Mouse (Mus musculus) C2C12 (cell line): ENCODE results near the gene H2-D1. TPM values are rescaled to one million over a fixed set of nuclear protein-coding genes. Genes with fewer than 3 reads are reported as not detected.

Source experiments
- H3K27me3 ChIP-seq: one replicate; pipeline ENCODE4 v1.6.1; 2011; ENCODE audit not compliant: control insufficient read depth, insufficient read depth, insufficient read length
- H3K36me3 ChIP-seq: one replicate; pipeline ENCODE4 v1.6.1; 2011; ENCODE audit not compliant: control insufficient read depth, insufficient read depth
- H3K4me3 ChIP-seq: one replicate; pipeline ENCODE4 v1.5.1; 2011; ENCODE audit warnings: mild to moderate bottlenecking, control low read depth; ENCODE audit not compliant: poor library complexity, insufficient read depth, severe bottlenecking
- H3K79me2 ChIP-seq: one replicate; pipeline ENCODE4 v1.6.1; 2011; ENCODE audit not compliant: control insufficient read depth, insufficient read depth
- H3K79me3 ChIP-seq: one replicate; pipeline ENCODE4 v1.6.1; 2011; ENCODE audit warnings: low read depth, control low read depth
- H3ac ChIP-seq: one replicate; pipeline ENCODE3; 2011; ENCODE audit warnings: low read depth; ENCODE audit not compliant: control insufficient read depth, insufficient read length
- CEBPB ChIP-seq: IDR thresholded peaks from one replicate; pipeline ENCODE4 v1.6.1; 2011; ENCODE audit warnings: low read depth, mild to moderate bottlenecking, control low read depth, moderate library complexity
- CTCF ChIP-seq: IDR thresholded peaks from one replicate; pipeline ENCODE4 v1.5.1; 2011; ENCODE audit not compliant: control insufficient read depth, insufficient read depth, insufficient read length
- FOSL1 ChIP-seq: IDR thresholded peaks from one replicate; pipeline ENCODE4 v1.8.0; 2011; ENCODE audit warnings: mild to moderate bottlenecking, low read length; ENCODE audit not compliant: poor library complexity, insufficient read depth, severe bottlenecking
- MAX ChIP-seq: IDR thresholded peaks from one replicate; pipeline ENCODE4 v1.6.1; 2011; ENCODE audit warnings: mild to moderate bottlenecking, control low read depth
- MYOD1 ChIP-seq: IDR thresholded peaks from one replicate; pipeline ENCODE4 v1.6.1; 2011; ENCODE audit warnings: low read depth; ENCODE audit not compliant: control insufficient read depth, insufficient read length
- MYOG ChIP-seq: IDR thresholded peaks from one replicate; pipeline ENCODE4 v1.6.1; 2011; ENCODE audit not compliant: control insufficient read depth, insufficient read length; ENCODE audit errors: extremely low read depth
- USF1 ChIP-seq: IDR thresholded peaks from one replicate; pipeline ENCODE4 v1.6.1; 2011; ENCODE audit warnings: low read depth, mild to moderate bottlenecking, control low read depth, moderate library complexity
- polyA plus RNA-seq: library from polyadenylated mRNA; unstranded; fragments of >200 nt; fragmentation: generic; extraction: Trizol; gene quantifications from one replicate; pipeline ENCODE4 v1.2.1, GENCODE M21; 2012; ENCODE audit warnings: missing spikeins

The H2-D1 gene
- polyA plus RNA-seq, 1 experiment = 23.5 TPM

DNA sequence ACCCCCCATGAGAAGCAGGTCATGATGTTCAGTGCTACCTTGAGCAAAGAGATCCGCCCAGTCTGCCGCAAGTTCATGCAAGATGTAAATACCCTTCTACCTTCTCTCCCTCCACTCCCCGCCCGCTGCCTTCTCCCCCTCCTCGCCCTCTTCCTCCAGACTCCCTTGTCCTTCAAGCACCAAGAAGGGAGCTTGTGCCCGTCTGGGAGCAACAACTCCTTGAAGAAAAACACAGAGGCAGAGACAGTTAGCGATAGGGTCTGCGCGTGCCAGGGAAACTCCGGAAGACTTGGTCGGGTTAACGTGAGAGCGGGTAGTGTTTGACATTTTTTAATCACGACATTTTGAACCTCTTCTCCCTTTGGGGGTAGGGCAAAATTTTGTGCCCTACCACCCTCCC, 13.5 kb upstream of the H2-D1 start:
- peaks cover 73% of the 10 kb centered on the region for H3K79me2 ChIP-seq
- H3K4me3 ChIP-seq = no peak overlapping the region
- TF ChIP-seq FOSL1 (no peak), CEBPB (no peak), MYOD1 (no peak), CTCF (no peak), MAX (no peak), MYOG (no peak), USF1 (no peak)
- peaks cover 42% of the 10 kb centered on the region for H3K79me3 ChIP-seq
- no peaks in the 10 kb centered on the region for H3K27me3 ChIP-seq
- peaks cover 96% of the 10 kb centered on the region for H3K36me3 ChIP-seq
- no peak overlapping the region for H3ac ChIP-seq

DNA sequence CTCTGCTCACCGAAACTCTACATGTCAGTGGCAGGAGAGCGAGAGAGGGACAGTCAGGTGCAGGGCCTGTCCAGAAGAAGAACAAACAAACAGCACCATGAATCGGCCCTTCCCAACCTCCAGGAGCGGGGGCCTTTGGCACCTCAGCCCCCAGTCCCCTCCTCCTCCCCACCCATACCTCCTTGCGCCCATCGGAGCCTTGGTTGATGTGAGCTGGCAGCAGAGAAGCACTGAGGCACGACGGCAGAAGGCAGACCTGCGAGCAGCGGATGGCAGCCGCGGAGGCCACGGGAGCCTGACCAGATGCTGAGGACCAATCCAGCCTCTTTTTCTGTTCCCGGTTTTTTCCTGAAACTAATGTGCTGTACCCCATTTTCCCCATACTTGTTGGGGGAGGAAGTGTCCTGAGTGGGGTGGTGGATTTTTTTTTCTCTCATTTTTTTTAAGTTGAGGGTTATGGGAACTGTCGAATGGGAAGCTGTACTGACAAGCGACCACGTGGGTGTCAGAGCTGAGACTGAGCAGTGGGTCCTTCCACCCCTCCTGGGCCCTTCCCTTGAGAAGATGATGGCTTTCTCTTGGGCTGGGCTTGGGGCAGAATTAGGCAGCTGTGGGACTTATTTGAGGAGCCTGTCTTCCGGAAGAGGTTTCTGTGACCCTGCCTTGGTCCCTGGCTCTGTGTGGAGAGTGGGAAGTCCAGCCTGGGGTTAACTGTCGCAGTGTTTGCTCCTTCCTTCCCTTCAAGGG, 12.9 kb upstream of the H2-D1 start:
- no peak overlapping the region for H3K4me3 ChIP-seq

GRCm38 (mm10) chr17:35250348-35251120, 12.0 kb upstream of the H2-D1 start:
- Histone ChIP-seq H3K79me3 (peaks cover 26% of the 10 kb centered on the region), H3ac (no peak overlapping the region), H3K36me3 (peaks cover 87% of the 10 kb centered on the region), H3K79me2 (peaks cover 58% of the 10 kb centered on the region), H3K4me3 (no peak overlapping the region), H3K27me3 (no peaks in the 10 kb centered on the region)
- TF ChIP-seq MAX (no peak), USF1 (no peak), FOSL1 (no peak), MYOD1 (no peak), CEBPB (no peak), MYOG (no peak), CTCF (no peak)

More for the DNA sequence above, 12.9 kb upstream of the H2-D1 start:
- Histone ChIP-seq H3K27me3 (no peaks in the 10 kb centered on the region), H3K79me3 (peaks cover 35% of the 10 kb centered on the region), H3K36me3 (peaks cover 95% of the 10 kb centered on the region), H3ac (no peak overlapping the region), H3K79me2 (peaks cover 67% of the 10 kb centered on the region)
- no peak for TF ChIP-seq CTCF
- TF ChIP-seq MYOD1 = no peak
- no peak for TF ChIP-seq CEBPB
- no peak for TF ChIP-seq FOSL1
- no peak for TF ChIP-seq USF1
- no peak for TF ChIP-seq MYOG
- no peak for TF ChIP-seq MAX

DNA sequence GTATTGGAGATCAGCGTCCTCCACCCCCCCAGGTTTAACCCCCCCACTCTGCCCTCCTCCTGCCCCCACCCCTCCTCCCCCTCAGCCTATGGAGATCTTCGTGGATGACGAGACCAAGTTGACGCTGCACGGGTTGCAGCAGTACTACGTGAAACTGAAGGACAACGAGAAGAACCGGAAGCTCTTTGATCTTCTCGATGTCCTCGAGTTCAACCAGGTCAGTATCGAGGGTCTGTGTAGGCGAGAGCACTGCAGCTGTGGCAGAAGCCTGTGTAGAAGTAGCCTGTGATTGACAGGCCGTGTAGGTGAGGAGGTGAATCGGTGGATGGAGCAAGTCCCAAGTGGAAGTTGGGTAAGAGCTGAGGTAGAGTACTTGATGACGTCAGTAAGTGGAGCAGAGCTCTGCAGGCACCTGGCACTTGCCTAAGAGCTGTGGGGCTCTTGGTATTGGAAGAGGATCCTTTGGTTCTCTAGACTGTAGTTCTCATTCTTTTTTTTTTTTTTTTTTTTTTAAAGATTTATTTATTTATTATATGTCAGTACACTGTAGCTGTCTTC, 11.3 kb upstream of the H2-D1 start:
- no peaks in the 10 kb centered on the region for H3K27me3 ChIP-seq
- TF ChIP-seq CEBPB = no peak
- no peak for TF ChIP-seq MYOD1
- no peak for TF ChIP-seq USF1
- no peak for TF ChIP-seq CTCF
- peaks cover 80% of the 10 kb centered on the region for H3K36me3 ChIP-seq
- H3K79me3 ChIP-seq = peaks cover 19% of the 10 kb centered on the region
- H3ac ChIP-seq = no peak overlapping the region
- H3K4me3 ChIP-seq = no peak overlapping the region
- peaks cover 50% of the 10 kb centered on the region for H3K79me2 ChIP-seq

DNA sequence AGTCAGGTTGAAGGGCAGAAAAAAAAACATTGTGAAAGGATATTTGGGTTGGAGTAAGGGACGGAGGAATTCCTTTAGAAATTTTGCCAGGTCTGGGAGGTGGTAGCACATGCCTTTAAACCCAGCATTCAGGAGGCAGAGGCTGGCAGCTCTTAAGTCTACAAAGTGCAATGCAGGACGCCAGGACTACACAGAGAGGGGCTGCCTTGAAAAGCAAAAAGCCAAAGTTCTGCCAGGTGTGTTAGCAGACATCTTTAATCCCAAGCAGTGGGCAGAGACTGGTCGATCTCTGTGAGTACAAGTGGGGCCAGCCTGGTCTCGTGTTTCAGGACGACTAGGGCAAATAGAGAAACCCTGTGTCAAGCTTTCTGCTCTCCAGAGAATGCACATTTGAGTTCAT, 10.5 kb upstream of the H2-D1 start:
- H3K79me2 ChIP-seq = peaks cover 43% of the 10 kb centered on the region
- H3K79me3 ChIP-seq = peaks cover 13% of the 10 kb centered on the region
- H3K4me3 ChIP-seq = no peak overlapping the region
- H3ac ChIP-seq = no peak overlapping the region
- H3K27me3 ChIP-seq = no peaks in the 10 kb centered on the region
- H3K36me3 ChIP-seq = peaks cover 72% of the 10 kb centered on the region
- no peak for TF ChIP-seq CEBPB
- no peak for TF ChIP-seq CTCF
- no peak for TF ChIP-seq MYOG
- no peak for TF ChIP-seq MAX
